Mouse (Mus musculus) WW6 (cell line): ENCODE results near the gene Psmb5.

ENCODE experiments used
- DNase-seq: peaks from one replicate; pipeline ENCODE4 v3.0.0-alpha.2; 2013; ENCODE audit warnings: low read depth, low spot score

Psmb5 gene

GRCm38 (mm10) chr14:54592319-54592934 lies 25.4 kb downstream of the Psmb5 start:
- no peak for DNase-seq

GRCm38 (mm10) chr14:54591056-54591455 lies 26.8 kb downstream of the Psmb5 start:
- DNase-seq, result no peak

GRCm38 (mm10) chr14:54583681-54584338 lies 34.0 kb downstream of the Psmb5 start:
- no peak for DNase-seq

- no peak for DNase-seq
Measured at GRCm38 (mm10) chr14:54582536-54582935, 35.3 kb downstream of the Psmb5 start.

GRCm38 (mm10) chr14:54579638-54580037 lies 38.2 kb downstream of the Psmb5 start:
- no peak for DNase-seq

- DNase-seq, result no peak
Measured at GRCm38 (mm10) chr14:54578063-54578462, 39.8 kb downstream of the Psmb5 start.

GRCm38 (mm10) chr14:54577089-54577982 lies 40.5 kb downstream of the Psmb5 start, which contains the start of gene Ajuba:
TSS of gene Ajuba (minus strand) at chr14:54577558.
- DNase-seq, result no peak

GRCm38 (mm10) chr14:54576241-54577088 lies 41.4 kb downstream of the Psmb5 start:
- no peak for DNase-seq

- DNase-seq, result peak; percentile 84
Measured at GRCm38 (mm10) chr14:54575631-54576030, 42.2 kb downstream of the Psmb5 start.

GRCm38 (mm10) chr14:54575031-54575430 lies 42.8 kb downstream of the Psmb5 start:
- DNase-seq, result no peak

GRCm38 (mm10) chr14:54574253-54574652 lies 43.6 kb downstream of the Psmb5 start:
- DNase-seq, result no peak

GRCm38 (mm10) chr14:54572790-54573736 lies 44.8 kb downstream of the Psmb5 start:
- no peak for DNase-seq

GRCm38 (mm10) chr14:54572122-54572521 lies 45.7 kb downstream of the Psmb5 start:
- no peak for DNase-seq

- no peak for DNase-seq
Measured at GRCm38 (mm10) chr14:54569451-54570392, 48.1 kb downstream of the Psmb5 start.

- no peak for DNase-seq
Measured at GRCm38 (mm10) chr14:54568694-54569414, 49.0 kb downstream of the Psmb5 start.
